Mouse (Mus musculus): ENCODE results near the gene 9530003J23Rik. TPM values are rescaled to one million over a fixed set of nuclear protein-coding genes. Genes with fewer than 3 reads are reported as not detected.
"Not testable (repeated sequence)": the region's sequence is repeated elsewhere in the genome, so short reads cannot be mapped to it uniquely, and the experiment has no call there.

The 9530003J23Rik gene
- total RNA-seq, 1 experiment from 2014 or later: not detected

GRCm38 (mm10) chr10:117234825-117235224, 3.7 kb downstream of the 9530003J23Rik start:
- ATAC-seq (replicated peaks; ENCODE audit: insufficient number of reproducible peaks, low FRiP score, low TSS enrichment, poor library complexity, severe bottlenecking): no peak

GRCm38 (mm10) chr10:117229826-117230225, 8.7 kb downstream of the 9530003J23Rik start:
- no peak for ATAC-seq (replicated peaks; ENCODE audit: insufficient number of reproducible peaks, low FRiP score, low TSS enrichment, poor library complexity, severe bottlenecking)

- ATAC-seq (replicated peaks; ENCODE audit: insufficient number of reproducible peaks, low FRiP score, low TSS enrichment, poor library complexity, severe bottlenecking): no peak
Observed at GRCm38 (mm10) chr10:117226002-117226401, 12.5 kb downstream of the 9530003J23Rik start.

GRCm38 (mm10) chr10:117225094-117225493, 13.4 kb downstream of the 9530003J23Rik start:
- ATAC-seq (replicated peaks; ENCODE audit: insufficient number of reproducible peaks, low FRiP score, low TSS enrichment, poor library complexity, severe bottlenecking): no peak

GRCm38 (mm10) chr10:117224102-117224990, 14.2 kb downstream of the 9530003J23Rik start, which contains the start of gene Yeats4:
Yeats4 (minus strand) TSS chr10:117224507.
- peak; percentile 72 for ATAC-seq (replicated peaks; ENCODE audit: insufficient number of reproducible peaks, low FRiP score, low TSS enrichment, poor library complexity, severe bottlenecking)

GRCm38 (mm10) chr10:117223758-117224101, 14.8 kb downstream of the 9530003J23Rik start:
- ATAC-seq (replicated peaks; ENCODE audit: insufficient number of reproducible peaks, low FRiP score, low TSS enrichment, poor library complexity, severe bottlenecking): 0 out of 2 replicates have a peak, but pooled peaks have one; percentile 11

- no peak for ATAC-seq (replicated peaks; ENCODE audit: insufficient number of reproducible peaks, low FRiP score, low TSS enrichment, poor library complexity, severe bottlenecking)
Observed at GRCm38 (mm10) chr10:117222821-117223220, 15.7 kb downstream of the 9530003J23Rik start.

GRCm38 (mm10) chr10:117218351-117218750, 20.2 kb downstream of the 9530003J23Rik start:
- ATAC-seq (replicated peaks; ENCODE audit: insufficient number of reproducible peaks, low FRiP score, low TSS enrichment, poor library complexity, severe bottlenecking): no peak

GRCm38 (mm10) chr10:117217246-117217840, 21.2 kb downstream of the 9530003J23Rik start:
- no peak for ATAC-seq (replicated peaks; ENCODE audit: insufficient number of reproducible peaks, low FRiP score, low TSS enrichment, poor library complexity, severe bottlenecking)

- peak; percentile 44; the same call in 1 of the 2 replicates for ATAC-seq (replicated peaks; ENCODE audit: insufficient number of reproducible peaks, low FRiP score, low TSS enrichment, poor library complexity, severe bottlenecking)
Observed at GRCm38 (mm10) chr10:117216793-117217192, 21.7 kb downstream of the 9530003J23Rik start.

- ATAC-seq (replicated peaks; ENCODE audit: insufficient number of reproducible peaks, low FRiP score, low TSS enrichment, poor library complexity, severe bottlenecking): peak; percentile 77
Observed at GRCm38 (mm10) chr10:117216132-117216495, 22.4 kb downstream of the 9530003J23Rik start.

- ATAC-seq (replicated peaks; ENCODE audit: insufficient number of reproducible peaks, low FRiP score, low TSS enrichment, poor library complexity, severe bottlenecking): peak; percentile 60
Observed at GRCm38 (mm10) chr10:117215409-117216131, 22.9 kb downstream of the 9530003J23Rik start.

- ATAC-seq (replicated peaks; ENCODE audit: insufficient number of reproducible peaks, low FRiP score, low TSS enrichment, poor library complexity, severe bottlenecking): no peak
Observed at GRCm38 (mm10) chr10:117211023-117211422, 27.5 kb downstream of the 9530003J23Rik start.

GRCm38 (mm10) chr10:117209469-117209938, 29.0 kb downstream of the 9530003J23Rik start:
- ATAC-seq (replicated peaks; ENCODE audit: insufficient number of reproducible peaks, low FRiP score, low TSS enrichment, poor library complexity, severe bottlenecking): peak; percentile 51

GRCm38 (mm10) chr10:117208787-117209186, 29.7 kb downstream of the 9530003J23Rik start:
- ATAC-seq (replicated peaks; ENCODE audit: insufficient number of reproducible peaks, low FRiP score, low TSS enrichment, poor library complexity, severe bottlenecking): not testable (repeated sequence)

- no peak for ATAC-seq (replicated peaks; ENCODE audit: insufficient number of reproducible peaks, low FRiP score, low TSS enrichment, poor library complexity, severe bottlenecking)
Observed at GRCm38 (mm10) chr10:117208221-117208620, 30.3 kb downstream of the 9530003J23Rik start.

GRCm38 (mm10) chr10:117206070-117206469, 32.4 kb downstream of the 9530003J23Rik start:
- ATAC-seq (replicated peaks; ENCODE audit: insufficient number of reproducible peaks, low FRiP score, low TSS enrichment, poor library complexity, severe bottlenecking): no peak

GRCm38 (mm10) chr10:117203558-117203981, 34.9 kb downstream of the 9530003J23Rik start:
- no peak for ATAC-seq (replicated peaks; ENCODE audit: insufficient number of reproducible peaks, low FRiP score, low TSS enrichment, poor library complexity, severe bottlenecking)

- ATAC-seq (replicated peaks; ENCODE audit: insufficient number of reproducible peaks, low FRiP score, low TSS enrichment, poor library complexity, severe bottlenecking): no peak
Observed at GRCm38 (mm10) chr10:117202981-117203557, 35.4 kb downstream of the 9530003J23Rik start.
